Mouse (Mus musculus) small intestine, adult 2 months (tissue): ENCODE results near the gene Thap3. TPM values are rescaled to one million over a fixed set of nuclear protein-coding genes. Genes with fewer than 3 reads are reported as not detected.

Experiments
- H3K27ac ChIP-seq: fragments of 200-500 bp; 2 replicates; pipeline ENCODE4 v1.5.1; 2012; ENCODE audit warnings: low read depth, low read length, control low read depth, inconsistent platforms; ENCODE audit not compliant: insufficient read depth
- H3K27me3 ChIP-seq: fragments of 200-500 bp; 2 replicates; pipeline ENCODE4 v1.6.1; 2012; ENCODE audit warnings: mild to moderate bottlenecking, moderate library complexity, low read length, inconsistent platforms; ENCODE audit not compliant: control insufficient read depth, insufficient read depth
- H3K36me3 ChIP-seq: fragments of 200-500 bp; 2 replicates; pipeline ENCODE4 v1.6.1; 2012; ENCODE audit warnings: mild to moderate bottlenecking, low read length, control low read depth, inconsistent platforms; ENCODE audit not compliant: control insufficient read depth, insufficient read depth
- H3K4me1 ChIP-seq: fragments of 200-500 bp; 2 replicates; pipeline ENCODE4 v1.6.1; 2012; ENCODE audit warnings: low read length, inconsistent platforms, mixed read lengths; ENCODE audit not compliant: control insufficient read depth, insufficient read depth, insufficient read length
- H3K4me3 ChIP-seq: fragments of 200-500 bp; 2 replicates; pipeline ENCODE4 v1.5.1; 2012; ENCODE audit warnings: low read depth, mild to moderate bottlenecking, control low read depth, inconsistent platforms, low read length, moderate library complexity
- CTCF ChIP-seq: fragments of 200-500 bp; IDR thresholded peaks from 2 replicates; pipeline ENCODE4 v1.5.1; 2012; ENCODE audit warnings: low read depth, mild to moderate bottlenecking, control low read depth, inconsistent platforms, low read length, moderate library complexity, mixed read lengths; ENCODE audit not compliant: insufficient replicate concordance, insufficient read length; ENCODE audit errors: extremely low read depth
- POLR2A ChIP-seq: fragments of 200-500 bp; IDR thresholded peaks from 2 replicates; pipeline ENCODE4 v1.6.1; 2012; ENCODE audit warnings: low read depth, mild to moderate bottlenecking, control low read depth, inconsistent platforms, low read length, moderate library complexity
- WGBS: fragments of 180-500 bp; shearing (Covaris S2); methylation state at CpG from one replicate; pipeline ENCODE4 v1.1.7; 2018; 5-methylcytosine and 5-hydroxymethylcytosine counted together
- polyA plus RNA-seq: library from polyadenylated mRNA; depleted of rRNA; stranded (reverse); fragments of >200 nt; gene quantifications from 2 replicates; pipeline ENCODE4 v1.2.3, GENCODE M21; 2012

Gene Thap3
- polyA plus RNA-seq, 1 experiment: 24.2 TPM

DNA sequence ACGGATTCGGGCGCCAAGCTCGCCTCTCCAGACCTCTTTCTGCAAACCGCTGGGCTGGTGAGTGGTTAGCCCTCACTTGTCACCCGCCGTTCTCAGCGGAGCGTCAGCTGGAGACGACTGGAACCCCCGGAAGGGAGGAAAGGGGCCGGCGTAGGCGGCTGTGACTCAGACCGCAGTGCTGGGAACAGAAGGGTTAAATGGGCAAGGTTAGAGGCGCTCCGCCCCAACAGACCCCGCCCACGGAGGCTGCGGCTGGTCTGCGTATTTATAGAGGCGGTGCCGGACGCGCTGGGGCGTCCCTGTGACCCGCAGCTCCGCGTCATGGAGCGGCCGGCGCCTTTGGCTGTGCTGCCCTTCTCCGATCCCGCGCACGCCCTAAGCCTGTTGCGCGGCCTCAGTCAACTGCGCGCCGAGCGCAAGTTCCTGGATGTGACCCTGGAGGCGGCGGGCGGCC, 19.9 kb upstream of the Thap3 start, which contains the start of gene Klhl21:
Gene Klhl21 (plus strand): TSS at position 182 of the 454 bp plus-strand sequence.
- peaks cover 1% of the 10 kb centered on the region; the same call in 1 of the 2 replicates for H3K36me3 ChIP-seq
- H3K4me3 ChIP-seq: peak within 1 kb of the TSS; percentile 85
- H3K4me1 ChIP-seq: peaks cover 29% of the 10 kb centered on the region
- H3K27ac ChIP-seq: peak within 1 kb of the TSS; percentile 83
- under 1% methylated on average over 45 of the region's 45 CpGs for WGBS
- no peaks in the 10 kb centered on the region for H3K27me3 ChIP-seq
- TF ChIP-seq CTCF (no peak), POLR2A (peak; percentile 95)

DNA sequence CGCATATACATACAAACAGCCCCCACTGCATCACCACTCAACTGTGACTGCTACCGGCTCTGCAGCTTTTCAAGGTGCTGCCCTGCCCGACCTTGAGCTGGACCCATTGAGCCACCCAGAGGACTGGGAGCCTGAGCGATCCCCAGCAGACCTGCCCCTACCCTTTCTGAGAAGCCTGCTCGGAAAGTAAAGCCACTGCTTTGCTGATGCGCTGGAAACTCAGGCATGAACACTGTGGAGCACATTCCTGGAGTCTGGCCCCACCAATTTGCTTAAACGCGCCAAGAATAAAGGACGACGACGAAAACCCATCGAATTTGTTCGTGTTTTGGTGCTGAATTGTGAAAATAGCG, 19.3 kb upstream of the Thap3 start:
- Histone ChIP-seq H3K27me3 (no peaks in the 10 kb centered on the region), H3K4me3 (peak overlapping the region; percentile 85), H3K36me3 (peaks cover 1% of the 10 kb centered on the region; the same call in 1 of the 2 replicates), H3K27ac (peak overlapping the region; percentile 59), H3K4me1 (peaks cover 28% of the 10 kb centered on the region)
- no peak for TF ChIP-seq POLR2A
- no peak for TF ChIP-seq CTCF
- WGBS: under 1% methylated on average over 14 of the region's 14 CpGs

DNA sequence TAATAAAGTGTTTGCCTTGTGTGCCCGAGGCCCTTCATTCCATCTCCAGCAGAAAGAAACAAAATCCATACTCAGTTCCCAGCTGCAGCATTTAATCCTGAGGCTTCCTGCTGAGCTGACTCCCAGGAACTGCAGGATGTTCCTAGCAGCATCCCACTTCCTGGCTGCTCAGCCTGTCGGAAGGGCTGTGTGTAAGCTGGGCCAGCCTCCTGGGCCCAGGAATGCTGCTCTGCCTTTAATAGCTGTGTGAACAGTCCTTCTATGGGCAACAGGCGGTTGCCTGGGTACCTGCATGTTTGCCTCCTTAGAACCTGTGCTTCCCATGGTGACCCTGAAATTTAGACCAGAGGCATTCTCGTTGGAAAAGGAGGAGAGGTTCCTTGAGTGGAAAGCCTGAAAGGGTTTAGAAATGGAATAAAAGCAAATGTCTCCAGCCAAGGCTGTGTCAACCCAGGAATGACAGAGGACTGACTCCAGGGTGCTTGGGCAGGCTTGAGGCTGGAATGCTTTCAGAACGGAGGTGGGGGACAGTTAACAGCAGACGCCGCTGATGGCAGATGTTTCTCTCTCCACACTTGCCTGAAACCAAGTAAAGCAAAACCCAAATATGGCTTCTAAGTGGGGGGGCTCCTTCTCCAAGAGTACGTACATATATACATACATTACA, 18.8 kb upstream of the Thap3 start:
- H3K4me1 ChIP-seq: peaks cover 23% of the 10 kb centered on the region
- H3K36me3 ChIP-seq: no peaks in the 10 kb centered on the region
- no peaks in the 10 kb centered on the region for H3K27me3 ChIP-seq
- WGBS: 17% methylated on average over 8 of the region's 8 CpGs
- H3K4me3 ChIP-seq: peak overlapping the region; percentile 85
- peak overlapping the region; percentile 59 for H3K27ac ChIP-seq
- TF ChIP-seq CTCF (no peak), POLR2A (peak; percentile 21; the same call in 1 of the 2 replicates)

DNA sequence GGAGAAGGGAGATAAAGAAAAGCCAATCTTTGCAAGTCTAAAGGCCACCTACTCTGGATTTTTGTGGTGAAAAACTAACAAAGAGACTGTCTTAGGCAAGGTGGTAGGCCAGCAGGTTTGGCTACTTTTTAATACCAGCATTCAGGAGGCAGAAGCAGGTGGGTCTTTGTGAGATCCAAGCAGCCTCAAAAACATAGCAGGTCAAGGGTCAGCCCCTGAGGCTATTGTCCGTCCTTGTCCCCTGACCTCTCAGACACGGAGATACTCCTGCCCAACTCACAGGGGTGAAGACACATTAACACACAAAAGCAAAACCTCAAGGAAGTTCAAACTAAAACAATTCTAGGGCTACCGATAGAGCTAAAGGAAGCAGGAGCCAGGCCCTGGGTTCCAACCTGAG, 18.0 kb upstream of the Thap3 start:
- Histone ChIP-seq H3K27ac (no peak overlapping the region), H3K4me3 (no peak overlapping the region), H3K4me1 (peaks cover 16% of the 10 kb centered on the region), H3K36me3 (no peaks in the 10 kb centered on the region), H3K27me3 (no peaks in the 10 kb centered on the region)
- TF ChIP-seq CTCF (no peak), POLR2A (no peak)
- WGBS: 82% methylated on average over 3 of the region's 3 CpGs

DNA sequence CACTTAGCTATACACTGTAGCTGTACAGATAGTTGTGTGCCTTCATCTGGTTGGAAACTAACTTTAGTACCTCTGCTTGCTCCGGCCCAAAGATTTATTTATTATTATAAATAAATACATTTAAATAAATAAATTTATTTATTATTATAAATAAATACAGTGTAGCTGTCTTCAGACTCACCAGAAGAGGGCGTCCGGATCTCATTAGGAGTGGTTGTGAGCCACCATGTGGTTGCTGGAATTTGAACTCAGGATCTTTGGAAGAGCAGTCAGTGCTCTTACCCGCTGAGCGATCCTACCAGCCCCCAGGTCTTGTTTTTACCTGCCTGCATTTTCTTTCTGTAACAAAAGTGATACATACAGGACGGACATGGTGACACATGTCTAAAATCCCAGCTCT, 17.3 kb upstream of the Thap3 start:
- Histone ChIP-seq H3K27ac (no peak overlapping the region), H3K4me1 (peaks cover 9% of the 10 kb centered on the region), H3K4me3 (no peak overlapping the region), H3K27me3 (no peaks in the 10 kb centered on the region), H3K36me3 (no peaks in the 10 kb centered on the region)
- TF ChIP-seq CTCF (peak; percentile 18; the same call in 1 of the 2 replicates), POLR2A (no peak)
- WGBS: 64% methylated on average over 6 of the region's 6 CpGs

DNA sequence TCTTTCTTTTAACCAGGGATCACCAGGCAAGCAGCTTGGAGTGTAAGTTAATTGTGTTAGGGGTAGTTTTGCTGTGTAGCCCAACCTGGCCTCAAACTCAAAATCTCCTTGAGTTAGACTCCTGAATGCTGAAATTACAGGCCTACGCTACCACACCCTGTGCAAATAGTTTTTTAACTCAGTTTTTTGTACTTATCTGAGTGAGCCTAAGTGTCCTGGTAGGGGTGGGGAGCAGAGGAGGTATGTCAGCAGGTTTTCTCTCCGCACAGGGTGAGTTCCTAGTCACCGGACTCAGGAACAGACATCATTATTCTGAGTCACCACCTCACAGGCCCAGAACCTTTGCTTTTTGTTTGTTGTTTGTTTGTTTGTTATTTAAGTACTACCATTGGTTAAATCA, 13.3 kb upstream of the Thap3 start:
- no peak overlapping the region for H3K27ac ChIP-seq
- WGBS: 89% methylated on average over 3 of the region's 3 CpGs
- no peak for TF ChIP-seq POLR2A
- H3K36me3 ChIP-seq: no peaks in the 10 kb centered on the region
- H3K4me1 ChIP-seq: no peaks in the 10 kb centered on the region
- H3K4me3 ChIP-seq: no peak overlapping the region
- no peaks in the 10 kb centered on the region for H3K27me3 ChIP-seq

DNA sequence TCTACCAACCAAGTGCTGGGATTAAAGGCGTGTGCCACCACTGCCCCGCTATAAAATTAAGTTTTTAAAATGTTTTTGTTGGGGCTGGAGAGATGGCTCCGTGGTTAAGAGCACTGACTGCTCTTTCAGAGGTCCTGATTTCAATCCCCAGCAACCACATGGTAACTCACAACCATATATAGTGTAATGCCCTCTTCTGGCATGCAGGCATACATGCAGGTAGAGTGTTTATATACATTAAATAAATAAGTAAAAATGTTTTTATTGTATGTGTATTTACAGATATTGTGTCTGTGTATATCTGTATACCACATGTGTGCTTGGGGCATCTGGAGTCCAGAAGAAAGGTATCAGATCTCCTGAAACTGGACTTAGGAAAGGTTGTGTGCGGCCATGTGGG, 12.5 kb upstream of the Thap3 start:
- no peak overlapping the region for H3K27ac ChIP-seq
- 71% methylated on average over 4 of the region's 4 CpGs for WGBS
- H3K4me3 ChIP-seq: no peak overlapping the region
- TF ChIP-seq CTCF (no peak), POLR2A (no peak)
- no peaks in the 10 kb centered on the region for H3K27me3 ChIP-seq
- no peaks in the 10 kb centered on the region for H3K36me3 ChIP-seq
- H3K4me1 ChIP-seq: no peaks in the 10 kb centered on the region
